Mouse (Mus musculus) left cerebral cortex, postnatal 10 days (tissue): Measurements from ENCODE around the gene Rps27a. TPM values are rescaled to one million over a fixed set of nuclear protein-coding genes. Genes with fewer than 3 reads are reported as not detected.
"Not testable (repeated sequence)": the region's sequence is repeated elsewhere in the genome, so short reads cannot be mapped to it uniquely, and the experiment has no call there.

ENCODE experiments used
- DNase-seq, 2 experiments: peaks; one replicate each; pipeline ENCODE4 v3.0.0; 2021 to 2022; ENCODE audit warnings: low spot score in 2 of 2, mixed read lengths in 1 of 2; ENCODE audit errors: extremely low spot score in 1 of 2
- intact Hi-C: fragments of 180-260 bp; cut with DNase I; formaldehyde crosslinking; loops from one replicate; pipeline ENCODE4 v1.15.1; 2025
- total RNA-seq, 2 experiments: library from RNA; stranded (reverse); gene quantifications; 2 replicates each; pipeline ENCODE4 v1.2.3; 2021

Gene Rps27a
- 100 to 1,000 TPM; 509 TPM for total RNA-seq

- peak; percentile 86 to 95 for DNase-seq
- intact Hi-C loops, result loop anchor here (1.0 to 10.0 kb wide), 3 partner anchors 145 to 337 kb away; no protein-coding TSS in a partner anchor
Measured at GRCm38 (mm10) chr11:29547752-29548503, at the start of gene Rps27a, which contains the start of gene Clhc1. Gene Rps27a (minus strand): TSS chr11:29548109. Gene Clhc1 (plus strand): TSS chr11:29547950.

- intact Hi-C loops, result no loop called here
- no peak for DNase-seq
Measured at GRCm38 (mm10) chr11:29597159-29597558, 49.2 kb upstream of the Rps27a start.

- intact Hi-C loops, result no loop called here
- no peak for DNase-seq
Measured at GRCm38 (mm10) chr11:29595217-29595616, 47.3 kb upstream of the Rps27a start.

- intact Hi-C loops, result loop anchor here (10.0 kb wide), 1 partner anchor 115 kb away; the partner anchor contains the start of gene Rtn4
- no peak for DNase-seq
Measured at GRCm38 (mm10) chr11:29579610-29580009, 31.7 kb upstream of the Rps27a start.

- no peak for DNase-seq
- intact Hi-C loops, result loop anchor here (10.0 kb wide), 1 partner anchor 122 kb away; the partner anchor contains the start of gene Rtn4
Measured at GRCm38 (mm10) chr11:29572656-29573055, 24.7 kb upstream of the Rps27a start.

- no peak for DNase-seq
- intact Hi-C loops, result loop anchor here (10.0 kb wide), 1 partner anchor 123 kb away; the partner anchor contains the start of gene Rtn4
Measured at GRCm38 (mm10) chr11:29571536-29571935, 23.6 kb upstream of the Rps27a start.

GRCm38 (mm10) chr11:29563406-29563805 lies 15.5 kb upstream of the Rps27a start:
- no peak for DNase-seq
- intact Hi-C loops, result no loop called here

- intact Hi-C loops, result no loop called here
Measured at GRCm38 (mm10) chr11:29560990-29561389, 13.1 kb upstream of the Rps27a start.

GRCm38 (mm10) chr11:29560452-29560851 lies 12.5 kb upstream of the Rps27a start:
- intact Hi-C loops, result no loop called here
- no peak for DNase-seq

More at GRCm38 (mm10) chr11:29560990-29561389, 13.1 kb upstream of the Rps27a start:
- DNase-seq, result no peak

- intact Hi-C loops, result loop anchor here (5.0 to 10.0 kb wide), 2 partner anchors 163 to 335 kb away; no protein-coding TSS in a partner anchor
- DNase-seq, result no peak
Measured at GRCm38 (mm10) chr11:29549425-29549778, 1.5 kb upstream of the Rps27a start.

- peak in 1 of 2 experiments; percentile 10 for DNase-seq
- intact Hi-C loops, result loop anchor here (5.0 to 10.0 kb wide), 2 partner anchors 164 to 336 kb away; no protein-coding TSS in a partner anchor
Measured at GRCm38 (mm10) chr11:29548504-29549424, 855 bp upstream of the Rps27a start.

- peak in 1 of 2 experiments; percentile 31 for DNase-seq
- intact Hi-C loops, result loop anchor here (1.0 to 10.0 kb wide), 3 partner anchors 146 to 338 kb away; no protein-coding TSS in a partner anchor
Measured at GRCm38 (mm10) chr11:29547249-29547751, 609 bp downstream of the Rps27a start.

- DNase-seq, result no peak
- intact Hi-C loops, result loop anchor here (1.0 to 10.0 kb wide), 3 partner anchors 147 to 338 kb away; no protein-coding TSS in a partner anchor
Measured at GRCm38 (mm10) chr11:29546762-29547161, 1.1 kb downstream of the Rps27a start.

GRCm38 (mm10) chr11:29546297-29546696 lies 1.6 kb downstream of the Rps27a start:
- intact Hi-C loops, result loop anchor here (5.0 to 10.0 kb wide), 2 partner anchors 166 to 339 kb away; no protein-coding TSS in a partner anchor
- DNase-seq, result not testable (repeated sequence)

GRCm38 (mm10) chr11:29545150-29545752 lies 2.7 kb downstream of the Rps27a start:
- DNase-seq, result not testable (repeated sequence)
- intact Hi-C loops, result loop anchor here (5.0 to 10.0 kb wide), 2 partner anchors 167 to 340 kb away; no protein-coding TSS in a partner anchor

GRCm38 (mm10) chr11:29544225-29544945 lies 3.5 kb downstream of the Rps27a start:
- intact Hi-C loops, result loop anchor here (10.0 kb wide), 1 partner anchor 340 kb away; no protein-coding TSS in a partner anchor
- DNase-seq, result no peak

GRCm38 (mm10) chr11:29538201-29538600 lies 9.7 kb downstream of the Rps27a start:
- no peak for DNase-seq
- intact Hi-C loops, result no loop called here
